Mouse (Mus musculus): ENCODE results near the gene 1700066M21Rik. TPM values are rescaled to one million over a fixed set of nuclear protein-coding genes. Genes with fewer than 3 reads are reported as not detected.
A peak's percentile ranks its signal among the peaks of the same experiment; 100 is the strongest.

1700066M21Rik gene
- polyA plus RNA-seq, 1 experiment from 2014 or later = 6.8 TPM

GRCm38 (mm10) chr1:57428368-57429308, 51.2 kb downstream of the 1700066M21Rik start:
- H3K9ac ChIP-seq (replicated peaks) = no peak overlapping the region
- DNase-seq = peak; percentile 82
- WGBS (ENCODE audit: insufficient replicate concordance) = 53% methylated on average over 16 of the region's 16 CpGs
- no peaks in the 10 kb centered on the region for H3K27me3 ChIP-seq (ENCODE audit: insufficient read depth, low read length)
- no peaks in the 10 kb centered on the region for H3K4me1 ChIP-seq (ENCODE audit: insufficient read depth)
- TF ChIP-seq CTCF (IDR thresholded peaks at IDR 0.05; ENCODE audit: low read depth) (peak; percentile 85), EP300 (IDR thresholded peaks at IDR 0.05; ENCODE audit: low read depth) (no peak)
- H3K9me3 ChIP-seq (ENCODE audit: low read length) = no peaks in the 10 kb centered on the region
- no peak overlapping the region for H3K4me3 ChIP-seq (ENCODE audit: low read depth, low read length)
- no peaks in the 10 kb centered on the region for H3K36me3 ChIP-seq (replicated peaks; ENCODE audit: insufficient read depth, low read length)
- no peak for ATAC-seq
- no peak overlapping the region for H3K27ac ChIP-seq (ENCODE audit: low read depth)
- H3K4me2 ChIP-seq (ENCODE audit: low read depth, low read length) = no peak overlapping the region

- no peak overlapping the region for H3K4me2 ChIP-seq (ENCODE audit: low read depth, low read length)
- TF ChIP-seq CTCF (IDR thresholded peaks at IDR 0.05; ENCODE audit: low read depth) (no peak), EP300 (IDR thresholded peaks at IDR 0.05; ENCODE audit: low read depth) (no peak)
- no peaks in the 10 kb centered on the region for H3K4me1 ChIP-seq (ENCODE audit: insufficient read depth)
- H3K27ac ChIP-seq (ENCODE audit: low read depth) = no peak overlapping the region
- ATAC-seq (no peak), DNase-seq (no peak)
- H3K9me3 ChIP-seq (ENCODE audit: low read length) = no peaks in the 10 kb centered on the region
- H3K36me3 ChIP-seq (replicated peaks; ENCODE audit: insufficient read depth, low read length) = no peaks in the 10 kb centered on the region
- H3K27me3 ChIP-seq (ENCODE audit: insufficient read depth, low read length) = no peaks in the 10 kb centered on the region
- H3K9ac ChIP-seq (replicated peaks) = no peak overlapping the region
- no peak overlapping the region for H3K4me3 ChIP-seq (ENCODE audit: low read depth, low read length)
- 18% methylated on average over 12 of the region's 12 CpGs for WGBS (ENCODE audit: insufficient replicate concordance)
Measured at GRCm38 (mm10) chr1:57429786-57430483, 52.5 kb downstream of the 1700066M21Rik start.

GRCm38 (mm10) chr1:57433141-57433540, 55.7 kb downstream of the 1700066M21Rik start:
- no peak for TF ChIP-seq EP300 (IDR thresholded peaks at IDR 0.05; ENCODE audit: low read depth)
- Histone ChIP-seq H3K27me3 (ENCODE audit: insufficient read depth, low read length) (no peaks in the 10 kb centered on the region), H3K4me3 (ENCODE audit: low read depth, low read length) (no peak overlapping the region), H3K9me3 (ENCODE audit: low read length) (no peaks in the 10 kb centered on the region), H3K27ac (ENCODE audit: low read depth) (no peak overlapping the region), H3K4me1 (ENCODE audit: insufficient read depth) (0 out of 2 replicates have a peak, but pooled peaks cover 6% of the 10 kb centered on the region), H3K36me3 (replicated peaks; ENCODE audit: insufficient read depth, low read length) (no peaks in the 10 kb centered on the region), H3K9ac (replicated peaks) (no peak overlapping the region), H3K4me2 (ENCODE audit: low read depth, low read length) (no peak overlapping the region)
- no peak for DNase-seq
- 78% methylated on average over 7 of the region's 7 CpGs for WGBS (ENCODE audit: insufficient replicate concordance)
- ATAC-seq = no peak

Other genes starting within 250 kb of the 1700066M21Rik start
- gene Maip1, start 28.7 kb downstream of the 1700066M21Rik start, polyA plus RNA-seq (2015; fragmentation: Nextera tagmentation; extraction: Ambion mirVana) = 8.2 and 9.3 TPM in 2 replicates
- 11.6 and 13.9 TPM in 2 replicates for gene Tyw5, start 29.5 kb downstream of the 1700066M21Rik start, polyA plus RNA-seq (2015; fragmentation: Nextera tagmentation; extraction: Ambion mirVana)